Mouse (Mus musculus) heart, embryonic 11.5 days (tissue): ENCODE measurements around the gene Tpm4. TPM values are rescaled to one million over a fixed set of nuclear protein-coding genes. Genes with fewer than 3 reads are reported as not detected.
A peak's percentile ranks its signal among the peaks of the same experiment; 100 is the strongest.

Experiments
- ATAC-seq: fragments of 200-750 bp; cut with Nextera tagmentation; replicated peaks from 2 replicates; pipeline ENCODE4 v1.8.0; 2017; ENCODE audit warnings: moderate library complexity; ENCODE audit not compliant: insufficient number of reproducible peaks, low FRiP score, low TSS enrichment
- H3K27ac ChIP-seq: fragments of 300-500 bp; sonication (generic); 2 replicates; pipeline ENCODE4 v1.5.1; 2014; ENCODE audit warnings: mild to moderate bottlenecking, low read depth, low read length
- H3K27me3 ChIP-seq: fragments of 300-500 bp; sonication (generic); 2 replicates; pipeline ENCODE4 v1.6.1; 2014; ENCODE audit warnings: mild to moderate bottlenecking, low read length, mixed read lengths; ENCODE audit not compliant: control insufficient read depth, insufficient read depth
- H3K36me3 ChIP-seq: fragments of 300-500 bp; sonication (generic); 2 replicates; pipeline ENCODE4 v1.6.1; 2014; ENCODE audit warnings: mild to moderate bottlenecking, low read length, moderate library complexity, mixed read lengths; ENCODE audit not compliant: control insufficient read depth, insufficient read depth
- H3K4me1 ChIP-seq: fragments of 300-500 bp; sonication (generic); 2 replicates; pipeline ENCODE4 v1.6.1; 2014; ENCODE audit warnings: low read length; ENCODE audit not compliant: control insufficient read depth, insufficient read depth
- H3K4me2 ChIP-seq: fragments of 300-500 bp; sonication (generic); 2 replicates; pipeline ENCODE4 v1.6.1; 2014; ENCODE audit warnings: mild to moderate bottlenecking, moderate library complexity
- H3K4me3 ChIP-seq: fragments of 300-500 bp; sonication (generic); 2 replicates; pipeline ENCODE4 v1.5.1; 2014; ENCODE audit warnings: low read depth, low read length
- H3K9ac ChIP-seq: fragments of 300-500 bp; sonication (generic); 2 replicates; pipeline ENCODE4 v1.6.1; 2014; ENCODE audit warnings: mild to moderate bottlenecking, low read depth, low read length, moderate library complexity
- H3K9me3 ChIP-seq: fragments of 300-500 bp; sonication (generic); replicated peaks from 2 replicates; pipeline ENCODE4 v1.6.1; 2016; ENCODE audit warnings: low read length; ENCODE audit not compliant: control insufficient read depth
- WGBS: fragments of 180-500 bp; shearing (Covaris S2); extraction: QIAGEN DNeasy Blood & Tissue Kit; methylation state at CpG from one replicate; pipeline ENCODE4 v1.1.7; 2014; ENCODE audit not compliant: insufficient replicate concordance; 5-methylcytosine and 5-hydroxymethylcytosine counted together
- polyA plus RNA-seq: library from polyadenylated mRNA; unstranded; fragments of >200 nt; fragmentation: Nextera tagmentation; extraction: Ambion mirVana; gene quantifications from 2 replicates; pipeline ENCODE4 v1.2.1, GENCODE M21; 2014

The Tpm4 gene
- polyA plus RNA-seq, 1 experiment from 2014 or later, result 405 TPM

- Histone ChIP-seq H3K9me3 (no peaks in the 10 kb centered on the region), H3K36me3 (peaks cover 81% of the 10 kb centered on the region), H3K4me3 (no peak overlapping the region), H3K27ac (no peak overlapping the region), H3K4me2 (no peak overlapping the region), H3K4me1 (peaks cover 10% of the 10 kb centered on the region), H3K9ac (no peak overlapping the region), H3K27me3 (no peaks in the 10 kb centered on the region)
- no peak for ATAC-seq
- WGBS, result 78% methylated on average over 3 of the region's 3 CpGs
Measured at GRCm38 (mm10) chr8:72146556-72146955, 11.8 kb downstream of the Tpm4 start.

- H3K36me3 ChIP-seq, result peaks cover 74% of the 10 kb centered on the region
- no peaks in the 10 kb centered on the region for H3K9me3 ChIP-seq
- H3K9ac ChIP-seq, result no peak overlapping the region
- no peak for ATAC-seq
- no peak overlapping the region for H3K4me3 ChIP-seq
- H3K27ac ChIP-seq, result peak overlapping the region; percentile 1; the same call in 1 of the 2 replicates
- 35% methylated on average over 2 of the region's 2 CpGs for WGBS
- H3K4me1 ChIP-seq, result peaks cover 10% of the 10 kb centered on the region
- no peak overlapping the region for H3K4me2 ChIP-seq
- H3K27me3 ChIP-seq, result no peaks in the 10 kb centered on the region
Measured at GRCm38 (mm10) chr8:72147266-72147665, 12.5 kb downstream of the Tpm4 start.

DNA sequence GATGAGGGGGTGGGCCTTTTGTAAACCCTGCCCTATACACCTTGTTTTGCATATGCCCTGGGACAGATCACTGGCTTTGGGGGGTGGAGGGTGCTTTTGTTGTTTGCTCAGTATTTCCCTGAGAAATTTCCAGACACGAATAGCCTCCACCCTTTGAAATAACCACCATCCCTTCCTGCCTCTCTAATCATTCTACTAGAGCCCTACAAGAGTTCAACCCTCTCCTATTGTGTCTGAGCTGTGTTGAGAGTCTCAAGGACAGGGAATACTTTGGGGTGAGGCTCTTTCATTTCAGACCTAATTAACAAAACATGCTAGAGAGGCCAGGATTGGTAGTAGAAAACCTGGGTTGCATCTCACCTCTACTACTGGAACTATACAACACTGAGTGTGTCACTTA lies 14.3 kb downstream of the Tpm4 start:
- H3K4me1 ChIP-seq, result peaks cover 10% of the 10 kb centered on the region
- no peaks in the 10 kb centered on the region for H3K27me3 ChIP-seq
- H3K9me3 ChIP-seq, result no peaks in the 10 kb centered on the region
- WGBS, result 83% methylated on average over 1 of the region's 1 CpGs
- no peak for ATAC-seq
- no peak overlapping the region for H3K4me2 ChIP-seq
- peaks cover 58% of the 10 kb centered on the region for H3K36me3 ChIP-seq
- H3K9ac ChIP-seq, result no peak overlapping the region
- H3K27ac ChIP-seq, result no peak overlapping the region
- H3K4me3 ChIP-seq, result no peak overlapping the region

- WGBS, result 77% methylated on average over 3 of the region's 3 CpGs
- H3K27me3 ChIP-seq, result no peaks in the 10 kb centered on the region
- H3K9ac ChIP-seq, result no peak overlapping the region
- ATAC-seq, result no peak
- no peak overlapping the region for H3K4me2 ChIP-seq
- H3K36me3 ChIP-seq, result peaks cover 38% of the 10 kb centered on the region
- no peaks in the 10 kb centered on the region for H3K9me3 ChIP-seq
- H3K4me1 ChIP-seq, result peaks cover 4% of the 10 kb centered on the region
- H3K27ac ChIP-seq, result no peak overlapping the region
- H3K4me3 ChIP-seq, result no peak overlapping the region
Measured at GRCm38 (mm10) chr8:72151418-72152078, 16.8 kb downstream of the Tpm4 start.

GRCm38 (mm10) chr8:72153382-72153781 lies 18.6 kb downstream of the Tpm4 start:
- Histone ChIP-seq H3K36me3 (peaks cover 24% of the 10 kb centered on the region), H3K4me1 (no peaks in the 10 kb centered on the region), H3K4me3 (no peak overlapping the region), H3K9me3 (no peaks in the 10 kb centered on the region), H3K27ac (no peak overlapping the region), H3K4me2 (no peak overlapping the region), H3K9ac (no peak overlapping the region), H3K27me3 (no peaks in the 10 kb centered on the region)
- ATAC-seq, result no peak

DNA sequence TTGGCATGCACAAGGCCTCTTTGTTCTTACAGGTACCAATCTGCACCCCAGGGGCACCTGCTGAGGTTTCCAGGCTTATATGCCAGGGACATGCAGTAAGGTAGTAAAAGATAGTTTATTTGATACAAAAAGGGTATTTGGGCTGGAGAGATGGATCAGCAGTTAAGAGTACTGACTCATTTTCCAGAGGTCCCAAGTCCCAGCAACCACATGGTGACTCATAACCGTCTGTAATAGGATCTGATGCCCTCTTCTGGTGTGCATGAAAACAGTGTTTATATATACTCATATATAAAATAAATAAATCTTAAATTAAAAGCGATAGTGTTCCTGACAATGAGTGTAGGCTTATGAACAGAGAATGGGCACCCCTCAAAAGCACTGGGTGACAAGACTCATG lies 23.3 kb downstream of the Tpm4 start:
- no peaks in the 10 kb centered on the region for H3K36me3 ChIP-seq
- no peaks in the 10 kb centered on the region for H3K27me3 ChIP-seq
- H3K4me1 ChIP-seq, result peaks cover 12% of the 10 kb centered on the region
- 80% methylated on average over 2 of the region's 2 CpGs for WGBS
- H3K4me3 ChIP-seq, result no peak overlapping the region
- H3K9me3 ChIP-seq, result no peaks in the 10 kb centered on the region
- ATAC-seq, result no peak
- H3K9ac ChIP-seq, result no peak overlapping the region
- H3K4me2 ChIP-seq, result no peak overlapping the region
- H3K27ac ChIP-seq, result no peak overlapping the region

DNA sequence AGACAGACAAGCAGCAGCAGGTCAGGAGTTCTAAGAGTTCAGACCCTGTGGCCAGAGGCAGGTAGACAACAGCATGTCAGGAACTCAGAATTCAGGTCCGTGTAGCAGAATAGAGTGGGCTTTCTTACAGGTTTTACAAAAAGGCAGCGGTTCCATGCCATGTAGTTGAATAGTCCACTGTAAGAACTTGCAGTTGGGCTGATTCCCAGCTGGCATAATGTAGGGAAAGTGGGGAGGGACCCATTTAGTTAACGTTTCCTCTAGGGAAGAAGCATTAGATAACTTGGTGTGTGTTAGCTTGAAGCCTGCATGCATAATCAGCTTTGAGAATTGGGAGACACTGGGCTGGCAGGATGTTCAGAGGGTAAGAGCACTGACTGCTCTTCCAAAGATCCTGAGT lies 24.0 kb downstream of the Tpm4 start:
- no peak overlapping the region for H3K4me2 ChIP-seq
- no peak for ATAC-seq
- no peaks in the 10 kb centered on the region for H3K9me3 ChIP-seq
- H3K9ac ChIP-seq, result no peak overlapping the region
- no peaks in the 10 kb centered on the region for H3K27me3 ChIP-seq
- peaks cover 12% of the 10 kb centered on the region for H3K4me1 ChIP-seq
- no peak overlapping the region for H3K27ac ChIP-seq
- H3K4me3 ChIP-seq, result no peak overlapping the region
- H3K36me3 ChIP-seq, result no peaks in the 10 kb centered on the region
- WGBS, result 76% methylated on average over 3 of the region's 3 CpGs

GRCm38 (mm10) chr8:72160007-72160406 lies 25.2 kb downstream of the Tpm4 start:
- H3K4me1 ChIP-seq, result peaks cover 12% of the 10 kb centered on the region
- 64% methylated on average over 3 of the region's 3 CpGs for WGBS
- no peak for ATAC-seq
- peak overlapping the region; percentile 74 for H3K4me2 ChIP-seq
- H3K9me3 ChIP-seq, result no peaks in the 10 kb centered on the region
- no peaks in the 10 kb centered on the region for H3K36me3 ChIP-seq
- H3K9ac ChIP-seq, result no peak overlapping the region
- peak overlapping the region; percentile 86; the same call in 1 of the 2 replicates for H3K27ac ChIP-seq
- H3K27me3 ChIP-seq, result no peaks in the 10 kb centered on the region
- no peak overlapping the region; the same call in 1 of the 2 replicates for H3K4me3 ChIP-seq
